Mouse (Mus musculus) testis, postnatal 10 days (tissue): ENCODE results near the gene Vezt.
A peak's percentile ranks its signal among the peaks of the same experiment; 100 is the strongest.

ENCODE experiments used
- DNase-seq: peaks from one replicate; pipeline ENCODE4 v3.0.0; 2021; ENCODE audit warnings: low spot score

Vezt gene

GRCm38 (mm10) chr10:93950991-93951390 is 84.6 kb downstream of the Vezt start:
- no peak for DNase-seq

DNA sequence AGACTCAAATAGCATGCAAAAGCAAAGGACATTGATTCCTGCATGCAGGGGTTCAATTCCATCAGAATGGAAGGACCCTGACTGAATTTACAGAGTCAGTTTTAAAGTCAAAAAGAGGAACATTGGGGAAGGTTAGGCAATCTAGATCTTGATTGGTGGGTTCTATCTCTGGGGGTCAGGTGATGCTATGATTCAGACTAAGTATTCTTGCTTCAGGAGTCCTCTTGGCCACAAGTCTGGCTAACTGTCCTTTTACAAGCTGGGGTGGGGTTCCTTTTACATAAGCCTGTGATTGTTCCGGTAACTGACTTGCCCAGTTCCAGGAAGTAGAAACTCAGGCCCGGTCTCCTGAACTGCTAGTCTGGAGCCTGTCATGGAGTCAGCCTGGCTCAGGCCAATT is 85.7 kb downstream of the Vezt start:
- DNase-seq, result no peak

DNA sequence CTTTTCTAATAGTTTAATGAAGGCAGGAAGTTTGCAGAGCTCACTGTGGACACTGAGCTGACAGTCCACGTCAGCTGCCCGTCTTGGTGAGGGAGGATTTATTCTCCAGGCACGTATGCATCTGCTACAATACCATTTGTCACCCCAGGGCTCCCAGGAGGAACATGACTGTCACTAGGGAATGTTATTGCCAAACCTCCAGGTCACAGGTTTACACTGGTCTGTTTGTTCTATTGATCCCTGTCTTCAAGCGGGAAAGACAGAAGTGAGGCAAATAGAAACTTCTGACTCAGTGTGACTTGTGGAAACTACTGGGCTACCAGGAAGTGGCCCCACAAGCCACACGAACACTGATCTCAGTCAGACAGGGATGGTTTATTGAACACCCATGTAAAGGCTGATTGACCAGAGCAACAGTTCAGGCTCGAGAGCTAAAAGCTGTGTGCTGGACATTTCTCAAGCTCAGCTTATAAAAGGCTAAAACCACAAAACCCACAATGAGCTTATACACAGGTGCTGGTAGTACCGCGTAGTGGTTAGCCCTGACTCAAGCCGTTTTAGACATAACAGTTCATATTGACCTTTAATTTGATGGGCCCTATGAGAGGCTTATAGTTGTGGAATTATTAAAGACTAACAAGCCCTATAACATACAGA is 89.6 kb downstream of the Vezt start:
- no peak for DNase-seq

GRCm38 (mm10) chr10:93945364-93945763 is 90.3 kb downstream of the Vezt start:
- no peak for DNase-seq

DNA sequence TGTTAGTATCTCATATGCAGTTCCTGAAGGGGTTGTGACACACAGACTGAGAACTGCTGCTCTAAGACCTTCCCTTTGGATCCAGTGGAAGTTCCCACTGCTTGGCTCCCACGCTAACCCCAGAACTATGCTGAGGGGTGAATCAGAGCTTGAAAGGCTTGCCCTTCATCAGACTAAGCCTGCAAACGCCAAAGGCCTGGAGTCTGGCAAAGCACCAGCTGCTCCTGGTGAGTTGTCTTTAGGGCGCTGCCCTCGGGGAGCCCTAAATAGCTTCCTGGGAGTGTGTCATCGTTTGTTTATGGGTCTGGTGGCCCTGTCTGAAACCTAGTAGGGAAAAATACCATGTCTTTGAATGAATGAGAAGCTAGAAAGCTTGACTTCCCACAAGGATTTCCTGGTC is 91.4 kb downstream of the Vezt start:
- no peak for DNase-seq

GRCm38 (mm10) chr10:93940279-93940678 is 95.3 kb downstream of the Vezt start:
- no peak for DNase-seq

DNA sequence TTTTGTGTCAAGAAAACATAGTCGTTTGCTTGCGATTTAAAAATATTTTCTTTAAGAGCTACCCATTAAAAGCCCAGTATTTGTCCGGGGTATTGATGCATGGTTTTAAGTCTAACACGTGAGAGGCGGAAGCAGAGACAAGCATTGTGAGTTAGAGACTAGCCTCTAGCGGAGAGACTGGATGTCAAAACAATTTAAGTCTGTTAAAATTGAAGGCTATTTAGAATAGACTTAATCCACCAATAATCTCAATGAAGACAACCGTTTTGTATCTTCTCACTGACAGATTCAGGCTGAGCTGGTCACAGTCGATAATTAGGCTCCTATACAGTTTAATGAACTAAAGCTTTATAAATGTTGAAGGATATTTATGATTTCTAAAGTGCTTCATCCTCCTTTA is 95.9 kb downstream of the Vezt start:
- DNase-seq, result no peak

- no peak for DNase-seq
Observed at GRCm38 (mm10) chr10:93938844-93939271, 96.8 kb downstream of the Vezt start.

GRCm38 (mm10) chr10:93933980-93934379 is 101.6 kb downstream of the Vezt start:
- peak; percentile 50 for DNase-seq

GRCm38 (mm10) chr10:93932861-93933260 is 102.8 kb downstream of the Vezt start:
- DNase-seq, result no peak

- DNase-seq, result no peak
Observed at GRCm38 (mm10) chr10:93932020-93932419, 103.6 kb downstream of the Vezt start.

DNA sequence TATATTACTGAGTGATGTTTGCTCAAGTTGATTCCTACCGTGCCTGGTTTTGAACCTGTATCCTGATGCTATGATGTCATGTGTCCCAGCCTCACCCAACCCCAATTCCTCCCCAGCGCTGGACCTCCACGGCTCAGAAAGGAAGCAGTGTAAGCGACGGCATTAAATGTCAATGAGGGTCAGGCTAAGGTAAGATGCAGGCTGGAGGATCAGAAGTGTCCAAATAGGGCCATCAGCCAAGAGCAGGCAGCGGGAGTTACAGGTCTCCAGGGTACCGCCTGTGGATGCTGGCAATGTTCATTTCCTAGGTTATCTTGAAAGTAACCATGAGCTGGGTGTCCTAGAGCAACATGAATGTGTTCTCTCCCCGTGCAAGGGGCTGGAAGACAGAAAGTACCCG is 104.2 kb downstream of the Vezt start:
- no peak for DNase-seq

DNA sequence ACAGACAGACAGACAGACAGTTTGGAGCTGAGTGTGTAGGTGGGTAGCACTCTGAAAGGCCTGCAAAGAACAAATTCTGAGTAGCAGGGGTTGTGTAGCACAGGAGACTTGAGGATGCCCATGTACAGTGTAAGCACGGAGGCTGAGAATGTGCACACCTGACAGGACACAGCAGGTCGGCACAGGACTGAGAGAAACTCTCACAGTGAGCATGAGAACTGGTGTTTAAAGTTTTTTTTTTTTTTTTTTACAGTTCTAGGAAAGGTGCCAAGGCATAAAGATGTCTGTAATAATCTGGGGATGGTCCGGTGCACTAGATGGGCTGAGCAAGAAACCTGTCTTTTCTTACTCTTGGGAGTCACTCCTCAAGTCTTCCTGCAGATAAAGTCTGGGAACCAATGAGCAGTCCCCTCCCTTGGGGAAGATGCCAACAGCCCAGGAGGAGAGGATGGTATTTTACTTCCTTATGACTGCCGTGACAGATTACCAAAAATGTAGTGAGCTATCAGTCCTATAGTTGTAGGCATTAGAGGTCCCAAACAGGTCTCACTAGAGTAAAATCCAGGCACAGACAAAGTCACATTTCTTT is 105.3 kb downstream of the Vezt start:
- DNase-seq, result no peak

DNA sequence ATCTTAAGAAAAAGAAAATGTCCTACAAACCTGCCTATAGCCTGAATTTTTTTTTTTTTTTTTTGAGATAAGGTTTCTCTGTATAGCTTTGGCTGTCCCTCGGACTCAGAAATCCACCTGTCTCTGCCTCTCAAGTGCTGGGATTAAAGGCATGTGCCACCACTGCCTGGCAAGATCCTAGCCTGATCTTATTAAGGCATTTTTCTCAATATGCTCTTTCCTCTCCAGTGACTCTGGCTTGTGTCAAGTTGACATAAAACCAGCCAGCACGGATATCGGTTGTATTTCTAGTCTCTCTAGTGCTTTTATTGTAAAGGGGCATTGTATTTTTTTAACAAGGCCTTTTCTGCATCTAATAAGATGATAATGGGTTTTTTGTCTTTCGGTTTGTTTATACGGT is 111.0 kb downstream of the Vezt start:
- DNase-seq, result no peak

DNA sequence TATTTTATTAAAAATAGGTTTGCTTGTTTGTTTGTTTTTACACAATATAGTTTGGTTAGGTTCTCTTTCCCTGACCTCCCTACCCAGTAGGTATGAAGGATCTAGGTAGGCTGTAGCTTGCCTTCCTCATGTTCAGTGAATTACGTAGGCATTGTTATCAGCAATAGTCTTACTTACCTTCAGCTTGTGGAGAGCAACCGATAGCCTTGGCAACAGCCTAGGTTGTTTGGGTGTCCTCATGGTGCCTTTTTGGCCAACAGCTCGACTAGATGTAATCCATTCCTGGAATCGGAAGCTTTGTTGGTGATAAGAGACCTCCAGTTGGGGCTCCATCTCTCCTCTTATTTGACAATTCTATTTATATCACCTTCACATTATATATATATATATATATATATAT is 114.5 kb downstream of the Vezt start:
- no peak for DNase-seq

GRCm38 (mm10) chr10:93919227-93919626 is 116.4 kb downstream of the Vezt start:
- DNase-seq, result no peak

- DNase-seq, result peak; percentile 51
Observed at GRCm38 (mm10) chr10:93918701-93919100, 116.9 kb downstream of the Vezt start.

- no peak for DNase-seq
Observed at GRCm38 (mm10) chr10:93918087-93918486, 117.5 kb downstream of the Vezt start.

DNA sequence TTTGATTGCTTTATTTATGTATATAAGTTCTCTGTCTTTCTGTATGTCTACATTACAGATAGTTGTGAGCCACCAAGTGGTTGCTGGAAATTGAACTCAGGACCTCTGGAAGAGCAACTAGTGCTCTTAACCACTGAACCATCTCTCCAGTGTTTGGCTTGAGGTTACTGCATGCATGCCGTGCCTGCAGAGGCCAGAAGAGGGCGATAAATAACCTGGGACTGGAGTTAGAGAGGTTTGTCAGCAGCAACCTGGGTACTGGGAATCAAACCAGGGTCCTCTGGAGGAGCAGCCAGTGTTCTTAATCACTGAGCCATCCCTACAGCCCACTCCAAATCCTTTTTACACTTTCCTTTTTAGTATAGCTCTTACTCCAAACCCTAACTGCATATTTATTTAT is 118.8 kb downstream of the Vezt start:
- DNase-seq, result no peak

- DNase-seq, result no peak
Observed at GRCm38 (mm10) chr10:93915531-93916275, 119.9 kb downstream of the Vezt start.

GRCm38 (mm10) chr10:93913525-93913924 is 122.1 kb downstream of the Vezt start:
- no peak for DNase-seq

GRCm38 (mm10) chr10:93912917-93913316 is 122.7 kb downstream of the Vezt start:
- no peak for DNase-seq

DNA sequence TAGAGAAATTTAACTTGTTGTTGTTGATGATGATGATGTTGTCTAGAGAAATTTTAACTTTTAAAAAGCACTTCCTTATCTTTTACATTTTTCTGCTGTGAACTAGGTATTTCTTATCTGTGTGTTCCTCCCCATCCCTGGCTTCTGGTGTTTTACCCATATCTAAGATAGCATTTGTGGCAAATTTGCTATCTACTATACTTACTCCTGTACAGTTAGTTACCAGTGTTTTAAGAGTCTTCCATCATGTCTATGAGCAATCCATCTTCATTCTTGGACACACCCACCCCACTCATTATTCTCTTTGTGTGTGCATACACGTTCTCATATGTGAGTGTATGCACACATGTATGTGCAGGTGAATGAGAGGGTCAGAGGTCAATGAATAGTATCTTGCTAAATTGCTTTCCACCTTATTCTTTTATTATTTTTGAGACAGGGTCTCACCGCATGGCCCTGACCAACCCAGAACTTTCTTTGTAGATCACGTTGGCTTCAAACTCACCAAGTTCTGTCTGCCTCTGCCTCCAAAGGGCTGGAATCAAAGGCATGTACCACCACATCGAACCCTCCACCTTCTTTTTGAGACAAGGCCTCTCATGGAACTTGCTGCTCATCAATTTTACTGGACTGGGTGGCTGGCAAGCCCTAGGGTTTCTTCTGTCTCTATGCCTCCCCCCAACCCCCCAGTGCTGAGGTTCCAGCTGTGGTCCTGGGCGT is 123.3 kb downstream of the Vezt start:
- no peak for DNase-seq
